Mouse (Mus musculus) left cerebral cortex, adult 18-20 months (tissue): ENCODE data around the gene Nfkbid. TPM values are rescaled to one million over a fixed set of nuclear protein-coding genes. Genes with fewer than 3 reads are reported as not detected.
A peak's percentile ranks its signal among the peaks of the same experiment; 100 is the strongest.

ENCODE experiments used
- DNase-seq, 2 experiments: peaks; one replicate each; pipeline ENCODE4 v3.0.0; 2021 to 2022; ENCODE audit warnings: low spot score in 2 of 2, mixed read lengths in 1 of 2
- total RNA-seq, 2 experiments: library from RNA; stranded (reverse); gene quantifications; 2 replicates each; pipeline ENCODE4 v1.2.3; 2021

The Nfkbid gene
- total RNA-seq, 2 experiments from 2014 or later, result 3.9 to 4.1 TPM

DNA sequence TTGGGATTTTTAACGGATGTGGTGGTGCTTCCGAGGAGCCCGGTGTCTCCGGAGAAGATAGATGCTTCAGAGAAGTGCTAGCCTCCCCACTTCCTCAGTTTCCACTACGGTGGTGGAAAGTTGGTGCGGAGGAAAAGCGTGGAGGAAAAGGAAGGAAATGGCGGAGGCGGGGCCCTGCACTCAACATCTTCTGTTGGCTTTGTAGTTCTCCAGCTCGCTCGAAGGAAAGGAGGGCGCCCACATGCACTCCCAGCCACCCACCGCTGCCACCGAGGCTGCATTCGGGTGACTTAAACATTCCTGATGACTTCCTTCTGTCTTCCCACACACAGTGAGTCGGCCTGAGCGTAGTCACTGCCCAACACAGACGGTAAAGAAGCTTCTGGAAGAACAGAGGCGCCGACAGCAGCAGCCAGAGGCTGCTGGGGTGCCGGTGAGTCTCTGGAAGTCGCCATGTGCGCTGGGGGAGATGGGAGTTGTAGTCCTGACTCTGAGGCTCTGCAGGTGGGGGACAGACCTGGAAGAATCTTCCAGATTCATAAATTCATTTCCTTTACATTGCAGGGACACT, 1.6 kb downstream of the Nfkbid start:
- peak; percentile 66 to 74 for DNase-seq

DNA sequence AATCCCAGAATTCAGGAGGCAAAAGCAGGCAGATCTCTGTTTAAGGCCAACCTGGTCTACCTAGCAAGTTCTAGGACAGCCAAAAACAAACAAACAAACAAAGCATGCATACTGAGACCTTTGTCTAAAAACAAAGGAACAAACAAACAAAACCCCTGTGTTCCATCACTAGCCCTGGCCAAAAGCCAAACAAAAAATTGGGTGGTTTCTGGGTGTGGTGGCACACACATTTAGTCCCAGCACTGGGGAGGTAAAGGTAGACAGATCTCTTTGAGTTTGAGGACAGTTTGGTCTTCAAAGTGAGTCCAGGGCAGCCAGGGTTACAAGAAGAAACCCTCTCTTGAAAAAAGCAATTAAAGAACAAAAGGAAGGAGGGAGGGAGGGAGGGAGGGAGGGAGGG, 7.8 kb downstream of the Nfkbid start:
- DNase-seq, result no peak

DNA sequence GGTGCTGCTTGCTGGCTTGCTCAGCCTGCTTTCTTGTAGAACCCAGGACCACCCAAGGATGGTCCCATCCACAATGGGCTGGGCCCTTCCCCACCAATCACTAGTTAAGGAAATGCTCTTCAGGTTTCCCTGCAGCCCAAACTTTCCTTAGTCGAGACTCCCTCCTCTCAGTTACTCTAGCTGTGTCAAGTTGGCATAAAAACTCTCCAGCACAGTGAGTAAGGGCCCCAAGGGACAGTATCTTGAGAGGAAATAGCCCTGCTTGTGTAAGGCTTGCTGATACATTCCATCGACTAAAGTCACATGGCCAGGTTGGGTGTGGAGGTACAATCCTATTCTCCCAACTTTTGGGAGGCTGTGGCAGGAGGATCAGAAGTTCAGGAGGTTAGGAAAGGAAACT, 8.7 kb downstream of the Nfkbid start:
- DNase-seq, result no peak

DNA sequence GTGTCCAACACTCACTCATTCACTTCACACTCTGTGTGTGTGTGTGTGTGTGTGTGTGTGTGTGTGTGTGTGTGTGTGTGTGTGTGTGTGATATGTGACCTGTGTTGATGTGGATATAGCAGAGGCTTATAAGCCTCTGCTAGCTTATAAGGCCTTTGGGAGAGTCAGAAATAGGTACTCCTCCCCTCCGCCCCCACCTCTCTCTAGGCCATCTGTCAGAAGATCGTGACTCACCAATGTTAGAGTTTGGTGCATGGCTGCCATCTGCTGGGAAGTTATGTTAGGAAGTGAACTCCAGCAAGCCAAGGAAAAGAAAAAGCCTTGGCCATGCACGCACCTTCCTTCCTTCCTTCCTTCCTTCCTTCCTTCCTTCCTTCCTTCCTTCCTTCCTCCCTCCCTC, 10.3 kb downstream of the Nfkbid start:
- peak; percentile 86 to 90 for DNase-seq

DNA sequence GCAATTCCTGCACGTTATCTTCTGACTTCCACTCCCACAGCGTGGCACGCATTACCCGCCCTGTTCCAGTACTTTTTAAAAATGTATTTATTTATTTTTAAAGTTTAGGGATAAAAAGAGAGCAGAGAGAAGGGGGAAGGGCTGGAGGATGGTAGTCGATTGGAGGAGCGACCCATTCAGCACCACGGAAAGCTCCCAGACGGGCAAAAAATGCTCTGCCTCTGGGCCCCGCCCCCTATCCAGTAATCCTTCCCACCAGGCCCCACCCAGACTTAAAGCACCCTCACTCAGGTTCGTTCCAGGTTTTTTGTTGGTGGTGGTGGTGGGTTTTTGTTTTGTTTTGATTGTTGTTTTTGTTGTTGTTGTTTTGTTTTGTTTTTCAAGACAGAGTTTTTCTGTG, 12.7 kb downstream of the Nfkbid start:
- no peak for DNase-seq

DNA sequence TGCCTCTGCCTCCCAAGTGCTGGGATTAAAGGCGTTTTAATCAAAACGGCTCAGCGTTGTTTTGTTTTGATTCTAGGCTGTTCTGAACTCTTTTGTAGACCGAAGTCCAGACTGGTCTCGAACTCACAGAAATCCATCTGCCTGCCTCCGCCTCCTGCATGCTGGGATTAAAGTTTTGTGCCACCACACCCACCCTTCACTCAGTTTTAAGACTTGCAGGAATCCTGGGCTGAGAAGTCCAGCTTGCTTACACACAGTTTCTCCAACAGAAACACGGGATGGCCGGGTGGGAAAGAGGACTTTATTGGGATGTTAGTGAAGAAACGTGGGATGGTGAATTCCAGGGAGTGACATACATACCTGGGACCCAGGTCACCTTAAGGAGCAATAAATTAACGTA, 13.2 kb downstream of the Nfkbid start:
- no peak for DNase-seq

DNA sequence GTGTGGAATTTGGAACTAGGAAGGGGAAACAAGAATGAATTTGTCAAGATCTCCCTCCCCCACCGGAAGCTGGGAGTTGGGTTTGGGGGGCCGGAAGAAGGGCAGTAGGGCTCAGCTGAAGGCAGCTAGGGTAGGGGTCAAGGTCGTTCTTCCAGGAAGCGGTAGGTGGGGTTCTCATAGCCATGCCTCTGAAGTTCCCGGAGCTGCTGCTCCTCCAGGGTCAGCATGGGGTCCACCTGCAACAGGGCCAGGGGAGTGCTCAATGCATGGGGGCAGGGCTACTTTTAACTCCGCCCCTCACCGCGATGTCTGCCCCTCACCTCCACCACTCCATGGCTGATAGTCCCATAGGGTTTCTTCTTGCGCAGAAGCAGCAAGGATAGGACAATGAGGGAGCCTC, 13.6 kb downstream of the Nfkbid start:
- no peak for DNase-seq

DNA sequence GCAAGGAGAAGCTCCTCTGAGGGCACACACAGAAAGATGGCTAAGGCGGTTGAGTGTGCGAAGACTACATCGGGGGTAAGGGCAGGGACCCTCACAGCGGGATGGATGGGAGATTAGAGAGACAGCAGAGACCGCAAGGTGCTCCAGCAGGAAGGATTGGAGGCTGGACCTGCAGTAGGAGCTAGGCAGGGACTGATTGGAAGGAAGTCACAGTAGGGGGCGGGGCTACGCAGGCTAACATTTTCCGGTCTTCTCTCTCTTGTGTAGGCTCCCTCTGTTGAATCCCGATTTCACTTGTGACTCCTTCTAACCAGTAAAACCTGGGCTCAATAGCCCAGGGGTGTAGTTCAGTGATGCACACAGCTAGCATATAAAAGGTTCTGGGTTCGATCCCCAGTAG, 15.3 kb downstream of the Nfkbid start:
- DNase-seq, result no peak

DNA sequence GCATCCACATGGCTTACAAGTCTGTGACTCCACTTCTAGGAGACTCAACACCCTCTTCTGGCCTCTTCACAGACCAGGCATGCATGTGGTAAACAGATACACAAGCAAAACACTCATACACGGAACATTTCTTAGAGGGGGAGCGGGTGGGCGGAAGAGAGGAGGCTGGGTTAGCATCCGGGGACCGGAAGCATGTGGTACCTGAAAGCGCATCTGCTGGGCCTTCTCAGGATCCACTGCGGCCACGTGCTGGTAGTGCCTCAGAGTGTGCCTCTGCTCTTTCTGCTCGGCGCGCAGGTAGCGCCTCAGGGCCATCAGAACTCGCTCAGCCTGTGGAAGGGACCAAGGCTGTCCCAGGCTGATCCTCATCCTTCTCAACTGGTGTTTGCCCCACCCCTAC, 18.2 kb downstream of the Nfkbid start:
- DNase-seq, result no peak

DNA sequence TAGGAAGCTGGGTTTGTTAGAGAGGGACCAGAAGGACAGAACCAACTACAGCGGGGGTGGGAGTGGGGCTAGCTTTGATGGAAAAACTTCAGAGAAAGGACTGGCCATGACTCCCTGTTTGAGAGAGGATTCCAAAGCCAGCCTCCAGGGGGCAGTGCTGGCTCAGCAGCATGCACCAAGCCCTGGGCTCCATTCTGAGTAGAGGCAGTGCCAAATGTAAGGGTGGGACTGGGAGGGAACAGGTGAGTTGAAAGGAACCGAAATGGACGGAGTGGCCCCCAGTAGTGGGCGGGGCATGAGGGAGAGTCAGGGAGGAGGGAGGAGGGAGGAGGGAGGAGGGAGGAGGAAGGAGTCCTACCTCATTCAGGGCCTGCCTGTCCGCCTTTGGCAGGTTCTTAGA, 19.2 kb downstream of the Nfkbid start:
- peak; percentile 67 to 73 for DNase-seq

DNA sequence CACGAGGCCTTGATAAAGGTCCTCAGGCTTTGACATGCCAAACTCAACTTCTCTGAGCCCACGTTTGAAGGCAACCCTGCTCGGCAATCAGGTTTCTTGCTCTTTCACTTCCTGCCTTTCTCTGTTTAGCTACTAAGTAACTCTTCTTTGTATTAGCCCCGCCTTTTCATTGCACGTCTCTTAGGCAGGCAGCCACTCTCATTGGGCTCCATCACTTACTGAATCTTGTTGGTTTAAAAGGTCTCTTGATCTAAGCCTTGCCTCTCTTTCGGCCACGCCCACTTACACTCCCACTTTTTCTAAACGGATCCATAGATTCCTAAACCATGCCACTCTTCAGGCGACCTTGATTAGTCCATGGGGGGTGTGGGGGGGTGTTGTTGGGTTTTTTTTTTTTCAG, 22.2 kb downstream of the Nfkbid start:
- DNase-seq, result no peak

DNA sequence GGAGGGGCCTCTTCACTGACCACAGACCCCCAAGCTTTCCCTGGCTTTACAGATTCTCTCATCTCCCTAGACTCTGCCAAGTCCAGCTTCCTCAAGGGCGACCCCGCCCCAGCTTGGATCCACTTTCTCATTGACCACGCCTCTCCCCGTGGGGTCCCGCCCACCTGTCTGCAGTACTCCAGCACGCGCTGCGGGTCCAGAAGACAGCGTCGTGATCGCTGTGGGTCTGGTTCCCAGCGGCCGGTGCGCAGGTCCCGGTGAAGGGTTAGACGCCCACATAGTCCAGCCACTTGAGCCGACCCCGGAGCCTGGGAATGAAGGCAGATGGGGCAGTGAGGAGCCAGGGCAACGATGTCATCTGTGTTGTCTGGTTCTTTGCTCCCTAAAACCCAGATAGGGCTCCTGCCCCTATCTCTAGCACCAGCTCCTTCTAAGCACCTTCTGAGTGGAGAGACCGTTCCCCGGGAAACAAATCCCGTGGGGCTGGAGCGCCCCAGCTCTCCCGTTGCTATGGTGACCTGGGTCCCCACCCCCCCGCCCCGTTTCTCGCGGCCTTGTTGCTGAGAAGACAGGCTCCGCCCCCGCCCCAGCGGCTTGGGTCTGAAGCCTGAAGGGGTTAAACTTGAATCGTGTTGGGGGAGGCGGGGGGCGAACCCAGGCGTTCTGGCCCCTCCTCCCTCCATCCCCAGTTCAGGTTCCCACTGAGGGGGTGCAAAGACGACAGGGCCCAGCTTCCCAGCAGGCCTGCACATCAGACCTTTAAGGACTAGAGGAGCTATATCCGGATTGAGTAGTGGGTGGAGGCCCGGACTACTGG, 22.8 kb downstream of the Nfkbid start:
- DNase-seq, result peak; percentile 58 to 79

DNA sequence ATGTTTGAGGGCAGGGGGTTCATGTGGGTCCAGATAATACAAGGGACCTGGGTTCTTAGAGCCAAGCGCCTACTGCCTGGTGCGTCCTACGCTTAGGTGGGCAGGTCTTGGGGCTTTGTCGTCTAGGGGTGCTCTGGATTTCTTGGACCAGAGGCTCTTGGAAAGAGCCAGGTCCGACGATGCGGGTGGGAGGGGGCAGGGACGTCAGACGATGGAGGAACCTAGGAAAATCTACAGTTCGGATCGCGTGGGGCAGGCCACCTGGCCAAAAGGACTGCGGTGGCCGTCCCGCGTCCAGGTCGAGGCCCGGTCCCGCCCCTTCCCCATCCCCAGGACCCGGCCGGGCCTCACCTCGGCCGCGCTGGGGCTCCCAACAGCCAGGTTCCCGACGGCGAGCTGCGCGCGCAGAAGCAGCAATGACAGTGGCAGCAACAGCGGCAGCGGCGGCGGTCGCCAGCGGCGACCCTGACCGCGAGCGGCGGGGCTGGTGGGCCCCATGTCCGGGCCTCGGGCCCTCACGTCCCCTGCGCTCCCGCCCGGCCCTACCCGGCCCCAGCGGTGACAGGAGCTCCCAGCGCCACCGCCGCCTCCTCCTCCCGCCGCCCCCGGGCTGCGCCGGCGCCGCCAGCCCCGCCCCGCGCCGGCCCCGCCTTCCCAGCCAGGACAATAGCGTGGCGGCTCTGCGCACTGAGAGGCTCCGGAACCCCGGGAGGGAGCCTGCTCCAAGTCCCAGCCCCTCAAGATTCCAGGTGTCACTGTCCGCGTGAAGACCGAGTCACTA, 23.6 kb downstream of the Nfkbid start, which contains the start of gene Aplp1:
Gene Aplp1, minus strand, starts transcription at position 565 of the 781 bp plus-strand sequence.
- peak; percentile 84 to 90 for DNase-seq

DNA sequence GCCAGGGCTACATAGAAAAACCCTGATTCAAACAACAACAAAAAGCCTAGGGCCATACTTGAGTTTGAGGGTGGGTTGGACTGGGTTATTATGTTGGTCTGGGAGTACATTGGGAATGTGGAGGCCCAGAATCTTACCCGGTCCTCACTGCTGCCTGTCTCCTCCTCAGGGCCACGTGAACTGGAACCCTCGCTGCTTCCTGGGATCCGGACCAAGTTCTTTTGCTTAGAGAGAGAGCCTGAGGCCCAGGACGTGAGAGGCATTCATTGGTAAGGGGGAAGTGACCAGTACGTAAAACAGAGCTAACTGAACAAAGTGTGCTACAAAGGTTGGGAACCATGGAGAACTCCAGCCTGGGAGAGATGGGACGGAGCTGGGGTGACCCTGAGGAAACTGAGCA, 28.7 kb downstream of the Nfkbid start:
- DNase-seq, result no peak

DNA sequence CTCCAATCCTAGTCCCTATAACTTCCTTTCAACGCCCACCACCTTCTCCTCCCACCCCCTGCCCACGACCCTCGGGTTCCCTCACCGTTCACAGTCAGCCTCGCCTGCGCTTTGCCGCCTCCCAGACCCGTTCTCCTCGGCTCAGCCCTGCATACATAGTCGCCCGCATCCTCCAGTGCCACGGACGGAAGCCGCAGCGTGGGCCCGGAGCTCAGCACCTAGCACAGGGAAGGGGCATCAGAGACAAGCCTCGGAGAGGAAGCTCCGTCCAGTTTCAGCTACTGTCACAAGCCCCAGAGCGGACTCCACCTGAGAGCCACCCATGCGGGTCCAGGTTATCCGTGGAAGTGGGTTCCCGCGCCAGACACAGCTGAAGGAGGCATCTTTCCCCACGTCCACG, 31.8 kb downstream of the Nfkbid start:
- DNase-seq, result no peak

DNA sequence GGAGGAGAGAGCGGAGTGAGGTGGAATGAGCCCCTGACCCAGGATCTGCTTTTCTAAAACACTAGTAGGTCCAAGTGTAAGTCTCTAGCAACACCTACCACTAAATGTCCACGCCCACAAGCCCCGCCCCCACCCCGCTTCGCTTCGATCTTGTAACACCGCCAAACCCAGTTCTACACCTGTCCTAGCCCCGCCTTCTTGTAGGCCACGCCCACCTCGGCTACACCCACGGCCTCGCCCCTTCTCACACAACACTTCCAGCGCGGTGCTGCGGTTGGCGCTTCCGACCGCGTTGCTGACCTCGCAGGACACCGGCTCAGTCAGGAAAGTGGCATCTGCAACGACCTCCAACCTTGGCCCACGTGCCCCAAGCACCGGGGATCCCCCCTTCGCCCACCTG, 32.2 kb downstream of the Nfkbid start:
- DNase-seq, result no peak

DNA sequence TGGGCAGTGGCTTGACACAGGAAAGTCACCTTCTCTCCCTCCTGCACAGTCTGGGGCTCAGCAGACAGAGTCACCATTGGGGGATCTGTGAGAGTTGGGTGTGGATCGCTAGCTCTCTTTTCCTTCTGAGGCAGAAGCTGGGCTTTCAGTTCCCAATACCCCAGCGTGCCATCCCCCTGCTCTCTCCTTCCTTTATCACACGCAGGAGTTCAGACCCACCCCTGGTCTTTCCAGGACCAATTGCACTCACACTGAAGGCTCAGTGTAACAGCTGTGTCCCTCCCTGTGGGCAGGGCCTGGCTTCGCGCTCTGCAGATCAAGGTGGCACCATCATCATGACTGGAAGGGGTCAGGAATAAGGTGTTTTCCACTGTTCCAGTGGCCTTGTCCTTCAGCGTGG, 32.7 kb downstream of the Nfkbid start:
- no peak for DNase-seq

DNA sequence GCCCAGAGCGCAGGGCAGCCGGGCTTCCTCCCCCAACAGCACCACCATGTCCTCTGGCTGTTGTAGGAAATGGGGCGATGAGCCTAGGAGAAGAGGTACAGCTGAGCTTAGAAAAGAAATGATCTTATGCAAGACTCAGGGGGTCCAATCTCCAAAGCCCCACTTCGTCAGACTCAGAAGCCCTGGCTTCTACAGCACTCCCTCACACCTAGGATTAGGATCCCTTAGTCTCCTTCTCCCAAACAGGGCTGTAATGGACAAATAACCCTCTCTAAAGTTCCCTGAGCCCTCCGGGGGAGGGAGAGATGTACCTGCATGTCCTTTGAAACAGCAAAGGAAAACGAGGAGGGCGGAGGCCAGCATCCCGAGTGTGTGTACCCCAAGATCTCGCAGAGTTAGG, 35.0 kb downstream of the Nfkbid start:
- DNase-seq, result no peak

DNA sequence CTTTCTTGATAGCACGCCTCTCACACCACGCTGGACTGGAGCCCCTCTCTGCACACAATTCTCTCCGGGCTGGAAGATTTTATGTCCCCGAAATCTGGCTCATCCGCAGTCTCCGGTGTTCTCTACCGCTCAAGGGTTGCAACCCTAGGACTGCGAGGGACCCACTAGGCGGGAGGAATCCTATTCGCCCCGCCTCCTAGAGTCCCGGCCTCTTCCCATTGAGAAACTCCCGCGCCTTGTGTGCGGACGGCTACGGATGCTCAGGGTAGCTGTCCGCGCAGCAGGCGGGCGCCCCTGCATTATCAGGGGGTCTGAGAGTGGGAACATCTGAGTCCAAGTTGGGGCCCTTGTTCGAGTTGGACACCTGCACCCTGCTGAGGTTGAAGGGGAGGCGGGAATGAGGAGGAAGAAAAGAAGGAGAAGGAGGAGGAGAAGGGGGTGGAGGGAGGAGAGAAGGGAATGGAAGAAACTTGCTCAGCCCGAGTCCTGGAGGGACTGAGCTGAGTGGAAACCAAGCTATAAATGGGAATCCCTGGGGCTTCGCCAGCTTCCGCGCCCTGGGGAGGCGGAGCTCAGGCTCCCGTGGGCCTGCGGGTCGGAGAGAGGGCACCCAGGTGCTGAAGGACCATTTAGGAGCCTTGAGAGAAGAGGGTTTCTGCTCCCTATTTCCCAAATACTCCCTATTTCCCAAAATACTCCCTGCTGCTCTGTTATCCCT, 35.5 kb downstream of the Nfkbid start:
- no peak for DNase-seq

DNA sequence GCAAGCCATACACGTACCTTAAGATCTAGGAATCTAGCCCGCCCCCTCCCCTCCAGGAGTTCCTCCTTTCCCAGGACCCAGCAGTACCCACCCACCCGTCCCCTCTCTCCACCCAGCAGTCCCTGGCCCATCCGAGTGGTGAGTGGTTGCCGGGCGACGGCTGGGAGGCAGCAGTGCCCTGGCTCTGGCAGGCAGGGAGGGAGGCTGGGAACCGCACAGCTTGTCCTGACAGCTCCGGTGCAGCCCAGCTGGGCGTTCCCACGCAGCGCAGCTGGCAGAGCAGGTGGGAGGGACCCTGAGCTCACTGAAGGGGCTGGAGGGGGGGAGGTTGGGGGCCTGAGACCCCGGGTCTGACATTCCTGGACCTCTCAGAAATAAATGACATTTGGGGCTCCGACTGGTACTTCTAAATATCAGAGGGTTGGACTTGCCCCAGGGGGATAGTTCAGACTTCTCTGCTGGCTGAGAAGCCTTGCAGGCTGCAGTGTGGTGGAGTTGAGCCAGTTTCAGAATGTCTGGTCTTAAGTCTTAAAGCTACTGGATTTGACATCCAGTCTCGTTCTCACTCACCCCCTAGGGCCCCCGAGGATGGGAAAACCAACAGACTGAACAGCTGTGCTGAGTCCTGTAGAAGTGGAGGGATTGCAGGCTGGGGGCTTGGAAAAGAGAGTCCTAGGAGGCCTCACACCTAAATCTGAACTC, 36.2 kb downstream of the Nfkbid start, which contains the start of the genes Kirrel2 and Nphs1:
Gene Kirrel2, minus strand, starts transcription at position 62 of the 702 bp plus-strand sequence.
Gene Nphs1, plus strand, starts transcription at position 687 of the 702 bp plus-strand sequence.
- peak; percentile 61 to 74 for DNase-seq

DNA sequence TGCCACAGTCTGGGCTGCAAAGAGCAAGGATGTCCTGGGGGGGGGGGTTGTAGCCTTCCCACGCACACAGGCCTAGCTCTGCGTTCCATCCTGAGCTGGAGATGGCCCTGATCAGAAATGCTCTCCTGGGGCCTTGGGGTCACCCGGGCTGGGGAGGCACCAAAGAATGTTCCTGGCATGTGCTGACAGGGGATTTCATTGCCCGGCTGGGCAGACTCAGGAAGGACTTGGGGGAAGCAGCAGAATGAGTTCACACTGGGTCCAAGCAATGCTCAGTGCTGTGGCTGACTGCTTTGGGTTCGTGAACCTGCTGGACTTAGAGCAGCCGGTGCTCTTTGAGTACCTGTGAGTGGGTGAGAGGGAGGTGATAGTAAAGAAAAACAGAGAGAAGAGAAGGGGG, 38.0 kb downstream of the Nfkbid start:
- no peak for DNase-seq
